ENCODE assay signal across 11 mouse cellular contexts in genomic region chr11:54726571-54727062, GRCm38 (mm10).
A peak's percentile ranks its signal among the peaks of the same experiment; 100 is the strongest.
DNase-seq lines count a peak whose midpoint lies in the region; ATAC-seq and TF ChIP-seq lines count a peak whose summit lies in the region.
"Had no signal": no experiment of that assay in that cellular context is flagged by ENCODE, and none has a peak within 500 bp of the region (broad histone marks: within the 10 kb centered on the region; RNA-seq: fewer than 3 reads in every experiment).

No protein-coding gene starts in this region.

- H3K4me2 ChIP-seq in heart, embryonic 15.5 days, result no peak overlapping the region
- H3K4me2 ChIP-seq: forebrain, embryonic 12.5 days; hindbrain, embryonic 14.5 days; limb, embryonic 15.5 days had no signal

- H3K4me3 ChIP-seq in heart, embryonic 15.5 days, result no peak overlapping the region
- no peak overlapping the region for H3K4me3 ChIP-seq in thymus, adult 2 months (ENCODE audit: control insufficient read depth, insufficient read depth, low read length)
- no peak overlapping the region for H3K4me3 ChIP-seq in embryonic facial prominence, embryonic 10.5 days
- H3K4me3 ChIP-seq: forebrain, embryonic 12.5 days; limb, embryonic 15.5 days had no signal

- H3K9me3 ChIP-seq in heart, embryonic 15.5 days (replicated peaks), result no peaks in the 10 kb centered on the region
- no peaks in the 10 kb centered on the region for H3K9me3 ChIP-seq in embryonic facial prominence, embryonic 10.5 days
- H3K9me3 ChIP-seq: forebrain, embryonic 12.5 days; limb, embryonic 15.5 days had no signal

- H3K27ac ChIP-seq in heart, embryonic 15.5 days, result peak overlapping the region; percentile 75
- H3K27ac ChIP-seq in thymus, adult 2 months (ENCODE audit: control insufficient read depth, insufficient read depth, low read length), result peak overlapping the region; percentile 37
- H3K27ac ChIP-seq in embryonic facial prominence, embryonic 10.5 days (replicated peaks), result no peak overlapping the region
- H3K27ac ChIP-seq: forebrain, embryonic 12.5 days; hindbrain, embryonic 14.5 days; limb, embryonic 15.5 days had no signal

- H3K9ac ChIP-seq in heart, embryonic 15.5 days, result no peak overlapping the region
- H3K9ac ChIP-seq: forebrain, embryonic 12.5 days; hindbrain, embryonic 14.5 days; limb, embryonic 15.5 days had no signal

- peaks cover 47% of the 10 kb centered on the region for H3K4me1 ChIP-seq in heart, embryonic 15.5 days (replicated peaks)
- H3K4me1 ChIP-seq in thymus, adult 2 months (replicated peaks; ENCODE audit: control insufficient read depth, insufficient read depth, low read length), result peaks cover 20% of the 10 kb centered on the region
- H3K4me1 ChIP-seq in embryonic facial prominence, embryonic 10.5 days, result no peaks in the 10 kb centered on the region

- no peak for DNase-seq in heart, adult 9 months (ENCODE audit: low spot score in 2 of 2)
- DNase-seq in thymus, adult 2 months, result no peak
- DNase-seq in thymus, postnatal 14 days, result no peak
- DNase-seq in telencephalon, adult 2 months (ENCODE audit: low read depth, low spot score), result peak; percentile 68
- DNase-seq in embryonic facial prominence, embryonic 10.5 days (ENCODE audit: low spot score), result no peak
- no peak for DNase-seq in spleen, postnatal 14 days (ENCODE audit: low spot score in 2 of 2)

- TF ChIP-seq POLR2A in thymus, adult 2 months (IDR thresholded peaks at IDR 0.05; ENCODE audit: control insufficient read depth, extremely low read depth, insufficient read depth, low read length, poor library complexity), result no peak

- TF ChIP-seq CTCF in thymus, adult 2 months (IDR thresholded peaks at IDR 0.05; ENCODE audit: borderline replicate concordance, control insufficient read depth, extremely low read depth, insufficient read depth, low read length, poor library complexity), result no peak

- no peaks in the 10 kb centered on the region for H3K27me3 ChIP-seq in heart, embryonic 15.5 days
- H3K27me3 ChIP-seq in thymus, adult 2 months (ENCODE audit: control insufficient read depth, insufficient read depth, low read length), result no peaks in the 10 kb centered on the region
- H3K27me3 ChIP-seq in embryonic facial prominence, embryonic 10.5 days (replicated peaks; ENCODE audit: low read depth, poor library complexity, severe bottlenecking), result no peaks in the 10 kb centered on the region
- H3K27me3 ChIP-seq: forebrain, embryonic 12.5 days; limb, embryonic 15.5 days had no signal

- no peak for ATAC-seq in heart, embryonic 15.5 days (replicated peaks; ENCODE audit: insufficient number of reproducible peaks, insufficient read depth, low FRiP score, low read depth)
- ATAC-seq in inflammation-experienced regulatory T-cells, adult 6 months, result peak; percentile 25

- WGBS in heart, embryonic 15.5 days, result 49% methylated on average over 3 of the region's 3 CpGs
- WGBS in thymus, adult 2 months, result 65% methylated on average over 3 of the region's 3 CpGs
- 82% methylated on average over 3 of the region's 3 CpGs for WGBS in embryonic facial prominence, embryonic 10.5 days

- H3K36me3 ChIP-seq in heart, embryonic 15.5 days, result no peaks in the 10 kb centered on the region
- H3K36me3 ChIP-seq in thymus, adult 2 months (ENCODE audit: control insufficient read depth, insufficient read depth, low read length), result peaks cover 28% of the 10 kb centered on the region
- peaks cover 87% of the 10 kb centered on the region for H3K36me3 ChIP-seq in embryonic facial prominence, embryonic 10.5 days (replicated peaks)
